Mouse (Mus musculus): Measurements from ENCODE around the gene Idh3g.
"Not testable (repeated sequence)": the region's sequence is repeated elsewhere in the genome, so short reads cannot be mapped to it uniquely, and the experiment has no call there.

Idh3g gene

DNA sequence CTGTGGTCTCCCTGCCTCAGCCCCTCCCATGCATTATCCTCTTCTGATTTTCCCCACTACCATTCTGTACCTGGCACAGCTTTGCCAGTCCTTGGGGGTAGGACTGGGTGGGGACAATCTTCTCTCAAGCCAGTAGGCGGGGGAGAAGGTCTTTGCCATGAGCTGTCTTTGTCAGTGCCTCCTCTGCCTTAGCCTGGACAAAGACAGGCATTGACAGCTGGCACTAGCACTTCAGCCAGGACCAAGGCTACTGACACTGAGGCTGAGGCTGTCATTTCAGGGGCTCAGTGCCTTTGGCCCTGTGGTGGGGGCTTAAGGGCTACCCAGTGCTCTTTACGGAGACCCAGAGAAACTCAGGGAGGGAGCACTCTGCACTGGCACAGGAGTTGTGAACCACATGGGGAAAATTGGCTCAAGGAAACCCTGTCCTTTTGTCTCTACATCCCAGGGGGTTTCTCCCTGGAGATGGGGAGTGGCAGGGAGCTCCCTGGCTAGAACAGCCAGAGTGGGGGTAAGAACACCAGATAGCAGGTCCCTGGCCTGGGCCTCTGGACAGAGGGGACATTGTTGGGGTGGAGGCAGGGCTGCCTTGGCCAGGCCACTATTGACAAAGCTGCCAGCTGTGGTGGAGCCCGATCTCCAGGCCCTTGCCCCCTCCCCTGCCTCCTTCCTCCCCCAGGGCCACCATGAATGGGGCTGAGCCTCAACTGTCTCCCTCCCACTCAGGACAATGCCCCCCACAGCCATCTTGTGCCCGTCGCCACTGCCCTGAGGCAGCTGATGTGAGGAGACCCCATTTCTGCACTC is 30.2 kb downstream of the Idh3g start, which contains the start of gene Plxnb3:
TSS of gene Plxnb3 (plus strand) at position 757 of the 807 bp plus-strand sequence.
- DNase-seq, result no peak

DNA sequence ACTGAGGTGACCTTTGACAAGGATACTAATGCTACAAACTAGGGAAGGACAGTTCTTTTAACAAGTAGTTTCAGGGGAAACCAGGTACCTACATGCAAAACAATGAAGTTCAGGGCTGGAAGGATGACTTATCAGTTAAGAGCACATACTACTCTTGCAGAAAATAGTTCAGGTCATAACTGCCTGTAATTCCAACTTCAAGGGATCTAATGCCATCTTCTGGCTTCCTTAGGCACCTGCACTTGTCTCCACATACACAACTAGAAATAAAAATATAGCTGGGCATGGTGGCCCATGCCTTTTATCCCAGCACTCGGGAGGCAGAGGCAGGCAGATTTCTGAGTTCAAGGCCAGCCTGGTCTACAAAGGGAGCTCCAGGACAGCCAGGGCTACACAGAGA is 37.7 kb downstream of the Idh3g start:
- no peak for DNase-seq

- DNase-seq, result no peak
Observed at GRCm38 (mm10) chrX:73744774-73745481, 41.8 kb downstream of the Idh3g start.

DNA sequence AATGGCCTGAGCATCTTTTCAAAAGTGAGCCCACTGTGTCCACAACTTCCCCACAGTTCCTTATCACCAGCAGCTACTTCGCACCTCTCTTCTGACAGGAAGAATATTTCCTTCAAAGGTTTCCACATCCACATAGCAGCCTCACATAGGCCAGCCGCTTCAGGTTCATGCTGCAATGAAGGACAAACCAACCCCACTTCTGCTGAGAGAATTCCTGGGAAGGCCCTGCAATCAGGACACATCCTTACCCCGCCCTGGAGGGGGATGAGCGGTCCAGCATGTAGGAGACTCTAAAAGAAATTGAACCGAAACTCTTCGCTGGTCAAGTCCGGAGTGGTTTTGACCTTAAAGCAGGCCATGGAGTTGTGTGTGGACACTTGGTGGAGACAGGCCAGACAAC is 46.9 kb downstream of the Idh3g start:
- DNase-seq, result not testable (repeated sequence)

DNA sequence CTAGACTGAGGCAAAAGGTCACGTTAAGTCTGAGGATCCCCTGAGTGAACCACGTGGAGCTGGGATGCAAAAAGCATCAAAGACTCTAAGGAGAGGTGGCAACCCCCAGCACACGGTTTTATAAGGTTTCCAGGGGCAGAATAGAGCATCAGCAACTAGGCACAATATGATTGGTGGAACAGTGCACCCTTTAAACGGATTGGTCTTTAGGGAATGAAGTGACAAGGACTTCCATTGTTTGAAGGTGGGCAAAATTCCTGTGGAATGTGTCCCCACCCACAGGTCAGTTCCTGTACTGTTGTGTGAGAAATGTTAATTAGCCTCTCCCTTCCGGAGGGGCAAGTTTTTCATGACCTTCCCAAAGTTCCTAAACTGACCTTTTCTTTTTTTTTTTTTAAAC is 47.5 kb downstream of the Idh3g start:
- DNase-seq, result no peak

DNA sequence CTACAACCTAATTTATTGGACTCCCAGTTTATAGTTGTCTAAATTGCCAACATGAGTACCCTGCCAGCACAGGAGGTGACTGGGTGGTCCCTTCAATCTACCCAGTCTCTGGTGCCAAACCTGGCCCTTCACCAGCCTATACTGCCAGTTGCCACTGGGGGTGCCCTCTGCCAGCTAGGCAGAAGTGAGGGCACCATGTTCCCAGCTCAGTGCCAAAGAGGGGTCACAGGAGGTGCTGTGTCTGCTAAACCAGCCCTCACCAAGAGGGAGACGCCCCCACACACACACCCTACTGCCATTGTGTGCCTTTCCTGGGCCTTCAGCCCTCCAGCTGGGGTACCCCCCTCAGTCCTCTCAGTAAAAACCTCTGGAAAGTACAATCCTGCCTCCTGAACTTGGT is 48.5 kb downstream of the Idh3g start:
- DNase-seq, result no peak

DNA sequence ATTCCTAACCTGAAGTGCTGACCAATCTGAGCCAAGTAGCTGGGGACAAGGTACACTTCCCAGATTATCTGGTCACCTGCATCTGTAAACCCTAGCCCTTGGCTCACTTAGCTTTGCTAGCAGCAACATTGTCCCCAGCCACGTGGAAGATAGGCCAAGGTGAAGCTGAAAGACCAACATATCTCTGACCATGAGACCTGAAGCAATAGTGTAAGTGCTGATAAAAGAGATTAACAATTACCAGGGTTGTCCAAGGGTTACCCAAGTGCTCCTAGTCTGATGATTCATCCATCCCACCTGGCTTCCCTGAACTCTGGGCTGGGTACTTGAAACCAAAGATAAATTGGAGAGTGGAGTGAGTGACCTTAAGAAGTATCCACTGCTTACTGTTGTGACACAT is 55.8 kb downstream of the Idh3g start:
- no peak for DNase-seq

All from kidney, postnatal 10 days (tissue).